Mouse (Mus musculus) liver, embryonic 14.5 days (tissue): ENCODE results near the gene Msx1.

ENCODE experiments used
- CTCF ChIP-seq: IDR thresholded peaks from 2 replicates; pipeline ENCODE4 v1.5.1; 2016; ENCODE audit warnings: antibody characterized with exemption, low read depth, control low read depth
- EP300 ChIP-seq: IDR thresholded peaks from 2 replicates; pipeline ENCODE4 v1.6.1; 2016; ENCODE audit warnings: antibody characterized with exemption, low read depth

DNA sequence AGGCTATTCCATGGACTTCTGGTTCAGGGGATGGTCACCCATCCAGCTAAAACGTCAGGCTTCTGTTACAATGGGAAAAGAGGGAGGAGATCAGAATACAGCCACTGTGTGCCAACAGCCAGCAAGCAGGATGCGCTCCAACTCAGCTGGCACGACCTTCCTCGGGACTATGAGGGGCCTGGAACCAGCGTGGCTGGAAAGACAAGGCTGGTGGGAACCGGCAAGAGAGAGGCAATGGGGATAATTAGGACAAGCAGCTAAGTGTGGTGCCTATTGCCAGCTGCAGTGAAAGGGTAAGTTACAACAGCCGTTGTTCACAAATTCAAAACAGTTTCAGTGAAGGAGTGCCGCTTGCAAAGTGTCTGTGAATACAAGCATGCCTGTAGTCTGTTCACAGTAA is 41.1 kb downstream of the Msx1 start:
- TF ChIP-seq CTCF (no peak), EP300 (no peak)
